Mouse (Mus musculus): ENCODE results near the gene Pik3r6.

Gene Pik3r6

DNA sequence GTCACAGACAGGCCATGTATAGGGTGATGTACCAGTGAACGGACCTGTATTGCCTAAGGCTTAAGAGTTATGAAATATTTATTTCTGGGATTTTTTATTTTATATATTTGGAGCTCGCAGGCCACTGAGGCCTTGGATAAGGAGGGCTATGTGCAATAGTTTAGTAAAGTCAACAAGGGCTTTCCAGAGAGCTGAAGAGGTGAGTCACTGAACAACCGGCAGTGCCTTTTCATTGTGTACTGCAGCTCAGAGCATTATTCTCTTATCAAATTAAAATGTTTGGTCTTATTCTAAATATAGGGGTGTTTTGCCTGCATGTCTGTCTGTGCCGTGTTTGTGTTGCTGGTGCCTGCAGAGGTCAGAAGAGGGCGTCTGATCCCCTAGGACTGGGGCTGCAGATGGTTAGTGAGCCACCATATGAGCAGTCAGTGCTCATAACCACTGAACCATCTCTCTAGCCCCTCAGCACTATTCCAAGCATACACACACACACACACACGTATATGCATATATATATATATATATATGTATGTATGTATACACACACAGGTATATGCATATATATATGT lies 14.5 kb upstream of the Pik3r6 start:
- no peak for DNase-seq

DNA sequence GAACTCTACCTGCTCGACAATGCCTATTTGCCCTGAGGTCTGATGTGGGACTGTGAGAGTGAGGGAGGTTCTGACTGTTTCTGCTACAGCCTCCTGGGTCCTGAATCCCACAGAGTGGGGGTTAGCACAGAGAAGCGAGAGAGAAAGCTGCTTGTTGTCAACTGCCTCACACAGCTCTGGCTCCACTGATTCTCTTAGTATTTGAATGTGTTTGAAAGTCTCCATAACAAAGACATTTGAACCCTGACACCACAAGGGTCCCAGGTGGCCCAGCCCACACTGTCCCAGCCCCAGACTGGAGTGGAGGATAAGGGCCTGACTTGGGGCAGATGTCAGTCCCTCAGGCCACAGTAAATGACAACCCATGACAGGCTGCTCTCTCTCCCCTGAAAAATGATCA lies 13.6 kb upstream of the Pik3r6 start:
- no peak for DNase-seq

DNA sequence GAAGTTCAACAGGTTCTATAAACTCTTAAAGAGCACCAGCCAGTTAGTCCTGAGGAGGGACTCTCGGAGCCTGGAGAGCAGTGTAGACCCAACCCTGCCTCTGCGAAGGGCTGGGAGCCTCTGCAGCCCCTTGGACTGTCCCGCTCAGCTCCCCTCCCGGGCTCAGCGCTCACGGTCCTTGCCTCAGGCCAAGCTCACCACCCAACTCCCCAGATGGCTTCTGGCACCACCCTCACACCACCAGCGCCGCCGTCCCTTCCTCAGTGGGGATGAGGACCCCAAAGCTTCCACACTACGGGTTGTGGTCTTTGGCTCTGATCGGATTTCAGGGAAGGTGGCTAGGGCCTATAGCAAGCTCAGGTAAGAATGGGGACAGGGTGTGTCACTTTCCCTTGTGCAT lies 10.2 kb upstream of the Pik3r6 start:
- DNase-seq: no peak

DNA sequence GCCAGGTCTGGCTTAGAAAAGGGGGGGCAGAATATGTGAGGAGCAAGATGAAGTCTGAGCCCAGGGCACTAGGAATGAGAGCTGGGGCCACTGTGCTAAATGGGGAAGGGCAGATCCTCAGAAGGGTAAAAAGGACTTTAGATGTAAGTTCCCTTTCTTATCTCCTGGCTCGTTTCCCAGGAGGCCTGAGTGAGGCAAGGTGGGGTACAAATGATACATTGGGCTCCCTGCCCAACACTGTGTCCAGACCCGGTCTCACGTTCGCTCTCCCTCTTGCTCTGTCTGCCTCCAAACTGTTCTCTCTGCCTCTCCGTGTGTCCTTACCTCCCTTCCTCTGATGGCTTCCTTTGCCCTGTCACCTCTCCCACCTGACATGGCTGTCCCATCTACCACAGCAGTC lies 9.1 kb upstream of the Pik3r6 start:
- DNase-seq: no peak

DNA sequence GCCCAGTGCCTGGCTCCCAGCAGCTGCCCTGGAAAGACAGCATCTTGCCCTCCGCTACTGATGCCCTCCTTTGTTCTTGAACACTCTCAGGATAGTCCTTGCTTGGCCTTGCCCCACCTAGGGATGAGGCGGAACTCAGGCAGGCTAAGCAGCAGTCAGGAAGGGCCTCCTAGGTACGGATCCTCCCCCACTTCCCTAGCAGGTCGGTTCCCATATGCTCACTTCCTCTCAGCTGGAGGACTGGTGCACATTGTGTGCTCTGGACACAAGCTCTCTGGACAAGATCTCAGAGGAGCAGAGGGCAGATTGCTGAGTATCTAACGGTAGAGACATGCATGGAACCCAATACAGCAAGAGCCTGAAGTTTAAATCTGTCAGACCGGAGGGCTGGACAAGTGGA lies 5.7 kb upstream of the Pik3r6 start:
- no peak for DNase-seq

DNA sequence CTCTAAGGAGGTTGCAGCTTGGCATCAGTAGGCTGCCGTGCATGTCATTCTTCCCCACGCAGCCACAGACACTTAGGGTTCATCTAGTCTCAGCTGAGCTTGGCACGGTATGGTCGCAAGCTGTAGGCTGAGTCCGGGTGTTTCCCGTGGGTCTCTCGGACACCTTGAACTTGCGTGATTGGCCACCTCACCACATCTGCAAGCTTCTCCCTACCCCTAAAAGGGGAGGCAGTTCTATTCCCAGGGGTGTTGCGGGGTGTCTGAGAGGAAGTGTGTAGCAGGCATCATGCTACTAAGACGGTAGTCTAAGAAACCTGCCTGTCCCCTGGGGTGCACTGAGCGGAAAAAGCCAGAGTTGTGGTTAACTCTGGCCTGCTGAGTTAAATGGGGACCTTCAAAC lies 4.3 kb upstream of the Pik3r6 start:
- no peak for DNase-seq

DNA sequence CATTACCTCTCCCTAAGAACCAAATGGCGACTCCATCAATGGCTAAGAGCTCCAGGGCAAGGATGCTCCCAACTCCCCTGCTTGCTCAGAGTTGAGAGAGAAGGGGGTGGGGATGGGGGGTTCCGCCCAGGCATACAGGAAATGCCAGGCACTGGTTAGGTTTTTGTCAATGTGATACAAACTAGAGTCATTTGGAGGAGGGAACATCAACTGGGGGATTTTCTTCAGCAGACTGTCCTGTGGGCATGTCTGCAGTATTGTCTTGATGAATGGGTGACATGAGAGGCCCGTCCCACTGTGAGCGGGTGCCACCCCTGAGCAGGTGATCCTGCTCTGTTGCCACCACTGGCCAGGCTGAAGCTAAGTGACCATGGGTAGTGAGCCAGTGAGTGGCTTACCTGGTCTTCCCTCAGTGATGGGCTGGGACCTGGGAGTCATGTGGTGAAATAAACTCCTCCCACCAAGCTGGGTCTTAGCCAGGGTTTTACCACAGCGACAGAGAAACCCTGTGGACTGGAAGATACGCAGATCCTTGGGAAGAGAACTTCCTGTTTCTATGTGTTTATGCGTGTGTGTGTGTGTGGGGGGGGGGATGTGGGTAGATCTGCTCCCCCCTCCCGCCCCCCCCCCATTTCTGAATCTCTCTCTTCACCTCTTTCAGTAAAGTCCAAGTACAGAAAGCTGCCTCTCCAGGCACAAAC lies 3.7 kb upstream of the Pik3r6 start:
- DNase-seq: no peak

DNA sequence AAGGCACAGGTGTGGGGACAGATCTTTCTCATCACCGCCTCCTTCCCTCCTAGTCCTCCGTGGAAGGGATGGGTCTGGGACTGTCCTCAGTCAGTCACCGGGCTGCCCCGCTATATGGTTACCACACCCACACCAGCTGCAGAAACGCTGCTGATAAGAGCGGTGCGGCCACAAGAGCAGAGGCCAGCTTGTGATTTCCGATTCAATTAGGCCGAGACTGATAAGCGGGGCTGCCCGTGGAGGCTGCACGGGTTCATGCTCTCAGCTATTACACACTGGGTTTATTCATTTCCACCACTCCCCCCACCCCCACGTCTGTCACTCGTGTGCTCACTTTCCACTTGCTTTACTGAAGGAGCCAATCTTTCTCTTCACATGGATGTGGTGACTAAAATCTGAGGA lies 1.9 kb upstream of the Pik3r6 start:
- no peak for DNase-seq

DNA sequence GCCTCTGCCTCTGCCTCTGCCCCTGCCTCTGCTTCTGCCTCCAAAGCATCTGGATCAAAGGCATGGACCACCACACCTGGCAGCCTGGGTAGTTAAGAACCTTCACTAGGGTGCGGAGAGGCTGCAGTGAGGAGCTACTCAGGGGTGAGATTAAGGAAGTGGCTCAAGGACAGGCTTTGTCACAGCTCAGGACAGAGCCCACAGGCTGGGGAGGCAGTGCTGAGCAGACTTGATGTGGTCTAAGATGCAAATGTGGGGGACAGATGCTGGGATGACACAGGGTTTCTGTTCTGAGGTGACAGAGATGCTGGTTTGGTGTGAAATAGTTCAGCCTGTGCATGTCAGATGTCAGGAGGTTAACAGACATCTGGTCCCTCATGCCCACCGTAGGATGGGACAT lies 411 bp upstream of the Pik3r6 start:
- DNase-seq: no peak

DNA sequence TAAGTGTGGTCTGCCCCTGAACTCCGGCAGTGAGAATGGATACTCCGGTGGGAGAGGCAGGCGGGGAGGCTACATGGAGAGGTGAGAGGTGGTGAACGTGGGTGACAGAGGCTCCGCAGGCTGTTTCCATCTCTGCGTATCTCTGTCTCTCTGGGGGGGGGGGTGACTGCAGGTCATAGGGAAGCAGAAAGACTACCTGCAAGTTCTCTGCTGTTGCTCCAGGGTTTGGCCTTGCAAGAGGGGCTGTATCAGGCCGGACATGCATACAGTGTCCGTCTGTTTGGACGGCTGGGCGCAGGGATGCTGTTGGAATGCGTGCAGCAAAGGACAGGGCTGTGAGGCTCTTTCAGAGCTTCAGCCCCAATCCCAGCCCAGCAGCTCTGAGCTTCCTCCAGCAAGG lies 2.1 kb downstream of the Pik3r6 start:
- no peak for DNase-seq

DNA sequence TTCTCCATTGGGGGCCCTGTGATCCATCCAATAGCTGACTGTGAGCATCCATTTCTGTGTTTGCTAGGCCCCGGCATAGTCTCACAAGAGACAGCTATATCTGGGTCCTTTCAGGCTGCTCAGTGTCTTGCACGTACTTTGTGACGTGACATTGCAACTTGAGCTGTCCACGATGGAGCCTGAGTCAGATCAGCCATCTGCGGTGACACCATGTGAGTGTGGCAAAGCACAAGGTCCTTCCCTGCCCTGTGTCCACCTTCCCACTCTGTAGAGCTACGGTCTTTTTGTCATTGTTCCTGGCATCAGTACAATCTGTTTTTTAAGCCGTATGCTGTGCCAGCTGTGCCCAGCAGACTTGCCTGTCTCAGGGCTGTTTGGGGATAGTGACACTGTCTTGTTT lies 4.4 kb downstream of the Pik3r6 start:
- no peak for DNase-seq

DNA sequence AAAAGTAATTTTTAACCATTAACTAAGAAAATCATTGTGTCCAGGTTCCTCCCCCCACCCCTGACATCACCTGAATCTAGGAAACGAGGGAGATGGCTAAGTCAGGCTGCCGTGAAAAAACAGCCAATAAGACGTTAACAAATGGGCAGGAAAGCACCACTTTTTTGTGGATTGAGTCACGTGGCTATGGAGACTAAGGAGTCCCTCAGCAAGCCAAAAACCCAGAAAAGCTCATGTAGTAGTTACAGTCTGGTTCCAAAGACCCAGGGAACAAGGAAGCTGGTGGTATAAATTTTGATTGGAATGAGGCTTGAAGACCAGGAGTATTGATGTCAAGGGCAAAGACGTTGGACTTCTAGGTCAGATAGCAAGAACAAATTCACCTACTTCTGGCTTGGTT lies 5.8 kb downstream of the Pik3r6 start:
- DNase-seq: no peak

DNA sequence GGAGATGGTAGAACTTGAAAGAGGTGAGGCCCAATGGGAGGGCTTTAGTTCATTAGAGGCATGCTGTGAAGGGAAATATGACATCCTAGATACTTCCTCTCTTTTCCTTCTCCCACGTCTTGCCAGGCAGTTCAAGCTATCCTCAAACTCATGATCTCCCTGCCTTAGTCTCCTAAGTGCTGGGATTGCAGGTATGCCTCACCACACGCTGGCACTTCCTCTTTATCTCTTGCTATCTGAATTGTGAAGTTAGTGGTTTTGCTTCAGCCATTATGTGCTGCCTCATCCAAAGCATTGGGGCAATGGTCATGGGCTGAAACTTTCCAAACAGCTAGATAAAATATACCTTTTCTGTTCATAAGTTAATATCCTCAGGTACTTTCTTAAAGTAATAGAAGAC lies 6.4 kb downstream of the Pik3r6 start:
- no peak for DNase-seq

DNA sequence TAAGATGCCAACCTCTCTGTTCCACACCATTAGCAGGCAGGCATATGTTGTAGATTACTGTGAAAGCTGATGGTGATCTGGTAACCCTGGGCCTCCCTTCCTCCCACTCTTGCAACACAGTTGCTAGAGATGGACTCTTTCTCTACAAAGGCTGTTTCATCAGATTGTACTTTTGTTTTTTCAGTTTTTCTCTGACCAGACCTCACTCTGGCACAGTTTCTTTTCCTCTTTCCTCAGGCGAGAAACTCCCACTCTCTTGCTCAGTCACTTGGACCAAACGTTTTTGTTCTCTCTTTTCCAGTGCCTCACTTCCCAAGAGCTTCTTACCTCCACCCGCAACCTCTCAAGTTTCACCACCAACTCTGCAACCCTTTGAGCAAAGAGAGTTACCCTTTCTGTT lies 11.2 kb downstream of the Pik3r6 start:
- no peak for DNase-seq

DNA sequence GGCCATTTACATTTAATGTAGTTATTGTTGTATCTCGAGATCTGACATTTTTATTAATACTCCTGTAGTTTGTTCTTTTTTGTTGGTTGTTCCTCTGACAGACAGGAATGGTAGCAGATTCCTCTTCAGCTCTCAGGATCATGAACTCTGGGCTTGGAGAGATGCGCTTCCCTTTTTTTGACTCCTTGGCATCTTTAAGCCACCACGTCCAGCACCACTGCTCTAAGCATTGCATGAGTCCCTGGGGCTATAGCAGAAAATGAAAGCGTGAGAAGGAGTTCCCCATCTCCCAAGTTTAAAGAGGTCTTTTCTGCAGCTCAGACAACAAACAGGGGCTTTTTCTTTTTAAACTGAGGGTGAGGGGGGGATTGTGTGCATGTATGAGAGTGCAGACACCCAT lies 16.5 kb downstream of the Pik3r6 start:
- no peak for DNase-seq

DNA sequence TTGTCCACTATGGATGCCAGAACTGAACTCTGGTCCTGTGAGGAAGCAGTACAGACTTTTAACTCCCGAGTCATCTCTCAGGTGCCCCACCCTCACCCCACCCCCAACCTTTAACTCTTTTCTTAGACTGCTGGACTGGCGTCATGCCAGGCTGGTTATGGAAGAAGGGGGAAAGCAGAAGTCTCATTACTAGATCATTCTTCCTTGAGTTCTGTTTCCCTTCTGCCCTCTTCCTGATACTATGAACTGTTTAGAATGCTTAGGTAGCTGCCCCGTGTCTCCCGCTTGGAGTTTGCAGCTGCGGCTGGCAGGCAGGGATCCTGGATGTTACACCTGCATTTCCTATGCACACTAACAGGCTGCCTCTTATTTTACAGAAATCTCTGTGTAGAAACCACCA lies 17.0 kb downstream of the Pik3r6 start:
- no peak for DNase-seq

DNA sequence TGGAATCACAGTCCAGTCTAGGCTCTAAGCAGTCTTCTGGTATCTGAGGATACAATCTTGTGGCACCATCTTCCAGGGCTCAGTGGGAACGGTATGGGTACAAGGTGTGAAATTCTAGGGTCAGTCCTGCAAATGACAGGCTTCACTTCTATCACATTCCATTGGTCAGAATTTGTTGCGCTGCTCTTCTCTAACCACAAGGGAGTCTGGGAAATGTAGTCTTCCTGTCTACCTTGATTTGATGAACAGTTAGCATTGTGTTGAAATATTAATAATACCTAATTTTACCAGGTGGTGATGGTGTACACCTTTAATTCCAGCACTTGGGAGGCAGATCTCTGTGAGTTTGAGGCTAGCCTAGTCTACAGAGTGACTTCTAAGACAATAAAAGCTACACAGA lies 17.6 kb downstream of the Pik3r6 start:
- no peak for DNase-seq

DNA sequence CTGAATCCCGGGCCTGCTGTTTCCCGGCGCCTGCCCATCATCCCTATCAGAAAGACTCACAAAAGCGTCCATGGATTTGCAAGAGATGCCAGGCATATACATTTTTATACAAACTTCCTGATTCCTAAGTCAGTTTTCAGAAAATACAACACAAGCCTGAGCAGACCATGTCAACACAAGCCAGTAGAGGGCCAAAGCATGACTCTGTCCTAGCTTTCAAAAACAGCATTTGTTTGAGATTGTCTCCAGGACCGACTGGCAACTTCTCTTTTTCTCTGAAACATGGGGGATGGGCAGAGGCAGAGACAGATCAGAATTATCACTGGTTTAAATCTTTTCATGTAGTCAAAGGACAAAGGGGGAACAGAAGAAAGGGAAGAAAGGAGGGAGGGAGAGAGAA lies 18.5 kb downstream of the Pik3r6 start:
- no peak for DNase-seq

DNA sequence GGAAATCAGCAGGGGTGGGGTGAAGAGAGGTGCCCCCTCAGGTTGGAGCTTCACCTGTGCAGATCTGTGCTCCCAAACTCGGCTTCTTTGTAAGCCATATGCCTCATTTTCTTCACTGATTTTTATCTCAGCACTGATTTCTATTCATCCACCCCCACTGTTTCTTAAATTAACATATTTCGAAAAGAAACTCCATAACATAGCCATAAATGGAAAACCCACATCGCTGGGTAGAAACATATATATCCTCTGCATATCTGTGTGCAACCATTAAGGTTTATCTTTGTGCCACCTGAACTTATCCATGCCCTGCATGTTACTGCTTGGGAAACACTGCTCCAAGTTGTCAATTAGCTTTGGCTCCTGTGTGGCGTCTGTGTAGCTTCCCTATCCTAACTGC lies 23.6 kb downstream of the Pik3r6 start:
- DNase-seq: no peak

DNA sequence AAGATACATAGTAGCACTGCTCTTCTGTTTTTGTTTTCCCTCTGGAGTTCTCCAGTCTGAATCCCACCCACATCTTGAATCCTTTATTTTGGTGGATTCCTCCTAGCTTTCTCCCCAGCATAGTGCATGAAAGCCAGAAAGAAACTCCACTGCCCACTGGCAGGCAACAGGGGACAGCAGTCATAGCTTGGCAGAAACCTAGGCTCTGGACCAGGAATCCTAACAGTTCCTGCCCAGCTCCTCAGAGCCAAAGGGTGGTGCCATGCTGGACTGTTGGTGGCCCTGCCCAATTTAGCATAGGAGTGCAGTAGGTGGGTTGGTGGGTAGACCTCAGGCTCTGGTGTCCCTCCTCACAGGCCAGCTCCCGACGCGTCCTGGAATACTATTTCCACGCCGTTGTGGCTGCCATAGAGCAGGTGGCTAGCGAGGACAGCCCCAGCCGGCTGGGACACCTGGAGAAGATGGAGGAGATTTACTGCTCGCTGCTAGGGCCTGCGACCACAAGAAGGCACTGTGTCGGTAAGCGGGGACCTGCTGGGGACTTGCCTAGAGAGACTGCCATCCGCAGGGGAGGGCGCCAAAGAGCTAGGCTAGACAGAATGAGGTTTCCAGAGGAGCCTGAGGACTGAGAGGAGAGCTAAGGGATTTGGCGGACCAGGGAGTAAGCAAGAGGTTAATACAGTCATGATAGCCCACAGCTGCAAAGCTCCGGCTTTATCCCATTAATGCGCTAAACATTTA lies 28.4 kb downstream of the Pik3r6 start:
- DNase-seq: peak; percentile 51

DNA sequence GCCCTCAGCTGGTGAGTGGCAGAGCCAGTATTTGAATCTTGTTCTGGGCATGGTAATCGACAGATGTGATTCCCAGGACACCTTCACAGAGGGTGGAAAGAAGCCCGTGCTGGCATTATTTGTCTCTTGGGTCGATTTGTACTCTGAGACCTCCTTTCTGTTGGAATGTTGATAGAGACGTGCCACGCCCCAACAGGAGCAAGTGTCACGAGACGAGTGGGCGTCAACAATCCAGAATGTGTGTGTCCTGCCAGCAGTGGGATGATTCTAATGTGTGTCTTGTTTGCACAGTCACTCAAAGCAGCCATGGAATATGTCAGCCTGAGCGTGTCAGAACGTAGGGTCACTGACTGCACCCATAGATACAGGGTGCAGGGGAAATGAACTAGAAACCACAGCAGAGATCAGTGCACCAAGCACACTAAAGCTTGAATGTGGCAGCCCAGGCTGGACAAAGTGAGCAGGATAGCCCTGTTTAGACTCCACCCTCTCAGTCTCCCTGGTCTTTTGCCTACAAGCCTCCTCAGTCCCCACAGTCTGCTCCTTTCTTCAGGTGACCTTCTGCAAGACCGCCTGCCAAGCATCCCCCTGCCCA lies 29.2 kb downstream of the Pik3r6 start:
- DNase-seq: no peak

DNA sequence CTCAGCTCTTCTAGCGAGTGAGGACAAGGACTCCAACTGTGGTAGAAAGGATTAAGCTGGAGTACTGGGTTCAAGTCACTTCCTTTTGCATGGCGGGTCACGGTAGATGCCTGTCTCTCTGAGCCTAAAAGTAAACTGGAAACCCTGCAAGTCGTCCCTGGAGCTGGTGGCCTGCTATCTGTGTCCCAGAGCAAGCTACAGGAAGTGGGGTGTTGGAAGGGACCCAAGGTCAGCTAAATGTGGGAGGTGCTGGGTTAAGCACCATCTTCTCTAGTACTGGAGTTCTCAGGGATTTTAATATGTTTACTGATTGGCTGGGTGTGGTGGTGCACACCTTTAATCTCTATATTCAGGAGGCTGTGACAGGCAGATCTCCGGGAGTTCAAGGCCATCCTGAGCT lies 30.0 kb downstream of the Pik3r6 start:
- no peak for DNase-seq

DNA sequence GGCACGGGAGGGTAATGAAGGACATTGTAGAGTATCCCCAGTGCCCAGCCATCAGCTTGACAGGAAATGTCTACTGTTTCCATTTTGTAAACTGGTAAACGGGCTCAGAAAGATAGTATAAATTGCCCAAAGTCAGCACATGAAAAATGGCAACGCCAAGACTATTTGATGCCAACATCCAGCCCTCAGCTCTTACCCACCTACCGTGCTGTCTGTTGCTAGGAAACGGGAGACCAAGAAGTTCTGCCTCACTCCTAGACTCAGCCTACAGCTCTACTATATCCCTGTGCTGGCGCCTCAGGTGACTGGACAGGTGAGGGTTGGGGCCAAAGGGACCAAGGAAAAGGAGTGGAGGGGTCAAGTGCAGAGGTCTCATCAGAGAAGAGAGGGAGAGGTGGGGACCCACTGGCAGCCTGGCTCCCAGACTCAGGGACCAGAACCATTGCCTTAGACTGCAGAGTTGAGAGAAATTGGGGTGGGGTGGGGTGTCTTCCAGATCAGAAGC lies 31.2 kb downstream of the Pik3r6 start:
- no peak for DNase-seq

DNA sequence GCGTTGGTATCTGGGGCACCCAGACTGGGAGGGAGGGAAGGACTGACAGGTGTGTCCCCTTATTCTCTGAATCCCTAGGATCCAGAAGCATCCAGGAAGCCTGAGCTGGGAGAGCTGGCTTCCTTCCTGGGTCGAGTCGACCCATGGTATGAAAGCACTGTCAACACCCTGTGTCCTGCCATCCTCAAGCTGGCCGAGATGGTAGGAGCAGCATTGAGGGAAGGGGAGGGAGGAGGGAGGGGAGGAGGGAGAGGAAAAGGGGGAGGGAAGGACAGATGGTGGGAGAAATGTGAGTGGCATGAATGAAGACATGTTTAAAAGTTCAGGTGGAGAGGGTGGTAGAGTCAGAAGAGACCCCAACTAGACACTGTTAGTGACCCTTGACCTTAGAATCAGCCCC lies 33.2 kb downstream of the Pik3r6 start:
- no peak for DNase-seq

Measured in right cerebral cortex, postnatal 4 days (tissue).